Mouse (Mus musculus) kidney, adult 2 months (tissue): ENCODE data around the gene Slc26a1. TPM values are rescaled to one million over a fixed set of nuclear protein-coding genes. Genes with fewer than 3 reads are reported as not detected.

Source experiments
- DNase-seq: peaks from one replicate; pipeline ENCODE4 v3.0.0; 2021
- H3K27ac ChIP-seq: fragments of 200-500 bp; 2 replicates; pipeline ENCODE4 v1.5.1; 2012; ENCODE audit warnings: low read depth, low read length, control low read depth, inconsistent platforms; ENCODE audit not compliant: insufficient read depth
- H3K27me3 ChIP-seq: fragments of 200-500 bp; replicated peaks from 2 replicates; pipeline ENCODE4 v1.6.1; 2012; ENCODE audit warnings: mild to moderate bottlenecking, moderate library complexity, low read length, inconsistent platforms; ENCODE audit not compliant: control insufficient read depth, insufficient read depth
- H3K36me3 ChIP-seq: fragments of 200-500 bp; 2 replicates; pipeline ENCODE4 v1.6.1; 2012; ENCODE audit warnings: mild to moderate bottlenecking, moderate library complexity, low read length, inconsistent platforms; ENCODE audit not compliant: control insufficient read depth, insufficient read depth
- H3K4me1 ChIP-seq: fragments of 200-500 bp; 2 replicates; pipeline ENCODE4 v1.6.1; 2011; ENCODE audit warnings: low read length; ENCODE audit not compliant: control insufficient read depth, insufficient read depth
- H3K4me3 ChIP-seq: fragments of 200-500 bp; 2 replicates; pipeline ENCODE4 v1.5.1; 2011; ENCODE audit warnings: mild to moderate bottlenecking, low read depth, low read length, control low read depth; ENCODE audit not compliant: insufficient read depth
- CTCF ChIP-seq: fragments of 200-500 bp; conservative IDR thresholded peaks from 2 replicates; pipeline ENCODE4 v1.5.1; 2011; ENCODE audit warnings: low read depth, mild to moderate bottlenecking, control low read depth, low read length, moderate library complexity, mixed read lengths; ENCODE audit not compliant: insufficient read depth, insufficient read length
- POLR2A ChIP-seq: fragments of 200-500 bp; IDR thresholded peaks from one replicate; pipeline ENCODE4 v1.6.1; 2011; ENCODE audit warnings: low read depth, low read length, control low read depth
- WGBS: fragments of 180-500 bp; shearing (Covaris S2); methylation state at CpG from one replicate; pipeline ENCODE4 v1.1.7; 2018; 5-methylcytosine and 5-hydroxymethylcytosine counted together
- polyA plus RNA-seq: library from polyadenylated mRNA; depleted of rRNA; stranded (reverse); fragments of >200 nt; gene quantifications from 2 replicates; pipeline ENCODE4 v1.2.3, GENCODE M21; 2012

Gene Slc26a1
- polyA plus RNA-seq, 1 experiment: 257 TPM

DNA sequence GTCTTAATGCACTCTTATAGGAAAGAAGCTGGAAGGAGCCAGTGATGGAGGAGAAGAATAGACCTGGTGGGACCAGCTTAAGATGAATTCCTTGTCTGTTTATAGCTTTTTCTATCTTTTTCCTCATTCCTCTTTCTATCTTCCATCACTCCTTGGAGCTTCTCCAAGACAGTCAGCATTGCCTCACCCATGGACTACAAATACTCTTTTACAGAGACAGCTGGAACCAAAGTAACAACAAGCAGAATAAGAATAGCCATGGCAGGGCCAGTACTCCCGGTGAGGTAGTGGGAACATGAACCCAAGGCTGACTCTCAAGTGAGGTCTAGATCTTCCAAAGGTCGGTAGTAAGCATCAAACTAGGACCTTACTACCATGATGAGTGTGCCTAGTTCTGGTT lies 37.7 kb upstream of the Slc26a1 start:
- Histone ChIP-seq H3K4me1 (peaks cover 11% of the 10 kb centered on the region), H3K27ac (no peak overlapping the region)

DNA sequence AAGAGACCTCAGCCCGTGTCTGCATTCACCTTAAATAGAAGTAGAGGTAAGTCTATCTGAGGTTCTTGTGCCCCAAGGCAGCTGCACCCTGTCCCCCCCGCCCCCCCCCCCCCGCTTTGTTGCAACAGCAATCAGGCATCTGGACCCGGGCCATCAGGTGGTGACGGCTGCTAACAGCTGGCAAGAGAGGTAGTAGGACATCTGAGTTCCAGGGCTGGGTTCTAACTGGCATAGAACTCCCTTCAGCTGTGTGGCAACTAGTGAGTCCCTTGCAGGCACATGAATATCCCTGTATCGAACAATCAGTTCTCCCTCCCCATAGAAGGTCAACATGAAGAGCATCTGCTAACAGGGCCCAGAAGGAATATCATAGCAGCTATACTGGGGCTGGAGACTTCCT lies 36.6 kb upstream of the Slc26a1 start:
- Histone ChIP-seq H3K36me3 (no peaks in the 10 kb centered on the region), H3K27ac (no peak overlapping the region), H3K4me3 (no peak overlapping the region), H3K4me1 (peaks cover 15% of the 10 kb centered on the region), H3K27me3 (no peaks in the 10 kb centered on the region)
- 82% methylated on average over 6 of the region's 6 CpGs for WGBS
- DNase-seq: no peak
- TF ChIP-seq POLR2A (no peak), CTCF (no peak)

More for the DNA sequence above, 37.7 kb upstream of the Slc26a1 start:
- 86% methylated on average over 2 of the region's 2 CpGs for WGBS
- Histone ChIP-seq H3K4me3 (no peak overlapping the region), H3K36me3 (no peaks in the 10 kb centered on the region), H3K27me3 (no peaks in the 10 kb centered on the region)
- no peak for DNase-seq
- TF ChIP-seq CTCF (no peak), POLR2A (no peak)

DNA sequence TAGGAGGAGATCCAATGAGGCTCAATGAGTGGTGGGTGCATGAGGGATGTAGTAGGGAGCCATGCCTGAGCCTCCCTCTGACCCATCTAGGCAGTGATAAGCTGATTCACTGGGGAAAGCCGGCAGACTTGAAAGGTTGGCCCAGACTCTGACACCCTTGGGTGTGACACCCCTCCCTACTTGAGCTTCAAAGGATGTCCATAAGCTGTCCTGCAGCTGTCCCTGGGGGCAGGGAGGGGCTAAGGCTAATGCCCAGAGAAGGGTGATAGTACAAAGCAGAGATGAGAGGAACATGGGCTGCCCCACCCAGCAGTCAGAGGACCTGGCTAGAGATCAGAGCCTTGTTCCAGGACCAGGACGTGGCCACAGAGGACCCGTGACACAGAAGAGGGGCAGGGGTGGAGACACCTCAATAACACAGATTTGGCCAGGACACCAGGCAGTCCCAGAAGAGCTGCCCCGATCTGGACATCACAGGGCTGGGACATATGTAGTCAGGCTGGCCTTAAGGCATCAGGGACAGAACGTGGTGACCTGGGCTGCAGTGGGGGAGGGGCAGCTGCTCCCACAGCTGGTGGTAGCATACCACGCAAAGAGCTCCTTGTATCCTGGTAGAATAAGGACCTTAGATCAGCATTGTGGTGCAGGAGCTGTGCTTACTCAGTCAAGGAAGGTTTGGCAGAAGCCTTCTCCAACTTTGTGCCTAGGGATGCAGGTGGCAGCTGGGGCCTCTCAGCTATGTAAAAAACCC lies 33.8 kb upstream of the Slc26a1 start:
- WGBS: 43% methylated on average over 6 of the region's 6 CpGs
- H3K36me3 ChIP-seq: no peaks in the 10 kb centered on the region
- no peak for TF ChIP-seq CTCF
- no peak for TF ChIP-seq POLR2A
- H3K27me3 ChIP-seq: no peaks in the 10 kb centered on the region
- peak overlapping the region; percentile 72 for H3K27ac ChIP-seq
- peaks cover 15% of the 10 kb centered on the region for H3K4me1 ChIP-seq
- no peak overlapping the region for H3K4me3 ChIP-seq
- no peak for DNase-seq

DNA sequence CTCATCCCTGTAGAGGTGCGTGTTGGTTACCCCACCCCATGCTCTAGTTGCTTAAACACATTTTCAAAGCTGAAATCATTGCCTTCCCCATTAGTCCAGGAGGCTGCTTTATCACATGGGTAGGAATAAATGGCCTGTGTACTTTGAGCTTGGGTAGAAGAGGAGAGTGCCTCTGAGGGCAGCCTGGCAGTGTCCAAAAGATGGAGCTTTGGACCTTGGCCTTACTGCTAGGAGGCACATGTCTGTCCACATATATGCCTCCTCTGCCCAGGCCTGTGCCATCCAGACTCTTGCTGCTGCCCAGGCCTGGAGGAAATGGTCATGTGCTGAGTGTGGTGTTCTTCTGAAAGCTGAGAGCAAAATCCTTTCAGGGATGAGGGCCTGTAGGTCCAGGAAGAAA lies 33.0 kb upstream of the Slc26a1 start:
- WGBS: 67% methylated on average over 1 of the region's 1 CpGs
- DNase-seq: peak; percentile 87
- no peaks in the 10 kb centered on the region for H3K36me3 ChIP-seq
- TF ChIP-seq CTCF (no peak), POLR2A (no peak)
- peak overlapping the region; percentile 72 for H3K27ac ChIP-seq
- H3K4me1 ChIP-seq: peaks cover 15% of the 10 kb centered on the region
- no peak overlapping the region for H3K4me3 ChIP-seq
- no peaks in the 10 kb centered on the region for H3K27me3 ChIP-seq

DNA sequence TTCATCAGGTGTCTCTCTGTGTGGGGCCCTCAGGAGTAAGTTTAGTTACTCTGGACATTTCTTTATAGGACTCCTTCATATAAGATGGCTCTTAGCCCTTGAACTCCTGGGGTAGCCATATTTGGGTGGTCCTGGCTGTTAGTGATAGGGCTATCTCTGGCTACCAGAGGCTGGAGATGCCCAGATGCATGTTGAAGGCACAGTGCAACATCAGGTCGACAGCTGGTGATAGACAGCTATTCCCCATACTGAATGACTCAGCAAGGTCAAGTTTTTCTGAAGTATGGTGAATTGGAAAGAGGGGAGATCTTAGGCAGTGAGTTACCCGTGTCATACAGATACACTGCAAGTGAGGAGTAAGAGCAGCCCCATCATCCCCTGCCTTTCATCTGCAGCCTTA lies 32.4 kb upstream of the Slc26a1 start:
- no peak overlapping the region for H3K4me3 ChIP-seq
- no peak for DNase-seq
- no peaks in the 10 kb centered on the region for H3K27me3 ChIP-seq
- TF ChIP-seq POLR2A (no peak), CTCF (no peak)
- H3K4me1 ChIP-seq: peaks cover 15% of the 10 kb centered on the region
- peak overlapping the region; percentile 21 for H3K27ac ChIP-seq
- WGBS: 71% methylated on average over 2 of the region's 2 CpGs
- H3K36me3 ChIP-seq: no peaks in the 10 kb centered on the region

DNA sequence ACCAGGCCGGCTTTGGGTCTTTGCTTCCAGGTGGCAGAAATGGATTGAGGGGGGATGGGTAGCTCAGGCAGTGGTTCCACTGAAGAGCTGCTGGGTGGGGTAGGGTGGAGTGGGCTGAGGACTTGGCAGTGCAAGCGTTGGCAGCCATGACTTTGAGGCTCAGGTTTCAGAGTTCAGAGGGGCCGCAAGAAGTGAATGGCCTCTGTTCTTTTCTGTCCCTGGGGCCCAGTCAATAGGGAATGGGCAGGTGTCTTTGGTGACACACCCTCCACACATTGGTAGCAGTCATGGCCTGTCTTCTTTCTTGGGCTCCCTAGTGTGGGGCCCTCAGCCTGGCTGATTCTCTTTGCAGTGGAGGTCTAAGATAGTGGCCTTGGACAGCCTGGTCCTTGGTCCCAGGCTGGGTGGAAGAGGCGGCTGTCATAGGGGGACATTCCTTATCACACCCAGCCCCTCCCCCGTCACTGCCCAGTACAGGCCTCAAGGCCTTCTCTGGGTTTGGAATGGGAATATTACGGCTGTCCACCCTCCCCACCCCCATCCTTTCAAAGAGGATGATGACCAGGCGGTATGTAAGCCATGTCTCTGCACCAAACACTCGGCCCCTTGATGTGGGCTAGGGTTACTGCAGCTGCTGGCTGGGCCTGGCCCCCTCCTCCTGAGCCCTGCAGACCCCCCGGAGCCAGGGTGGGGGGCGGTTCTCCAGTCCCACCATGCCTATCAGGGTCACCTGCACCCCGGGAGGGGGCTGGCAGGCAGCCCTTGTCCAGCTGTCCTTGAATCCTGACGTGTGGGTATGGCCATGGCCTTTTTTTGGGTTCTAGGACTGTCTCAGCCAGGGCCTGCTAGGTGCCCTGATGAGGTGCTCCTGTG lies 28.6 kb upstream of the Slc26a1 start:
- Histone ChIP-seq H3K27ac (no peak overlapping the region), H3K4me3 (no peak overlapping the region), H3K36me3 (no peaks in the 10 kb centered on the region), H3K4me1 (peaks cover 10% of the 10 kb centered on the region), H3K27me3 (no peaks in the 10 kb centered on the region)
- WGBS: 74% methylated on average over 12 of the region's 12 CpGs
- DNase-seq: no peak
- TF ChIP-seq POLR2A: no peak
- no peak for TF ChIP-seq CTCF
